Mouse (Mus musculus): Measurements from ENCODE around the gene Sipa1l2. TPM values are rescaled to one million over a fixed set of nuclear protein-coding genes. Genes with fewer than 3 reads are reported as not detected.

Gene Sipa1l2
- total and polyA plus RNA-seq, 2 experiments from 2014 or later, result 11.5 to 62.2 TPM

- H3K4me1 ChIP-seq (ENCODE audit: insufficient read depth, low read length), result peaks cover 25% of the 10 kb centered on the region
- no peak overlapping the region for H3K27ac ChIP-seq
- ATAC-seq (no peak), DNase-seq (ENCODE audit: low spot score) (peak; percentile 49)
- no peak overlapping the region for H3K4me3 ChIP-seq (ENCODE audit: low read length)
- no peak overlapping the region for H3K9ac ChIP-seq (replicated peaks; ENCODE audit: low read length)
- TF ChIP-seq CTCF (IDR thresholded peaks at IDR 0.05; ENCODE audit: low read depth), result no peak
- no peaks in the 10 kb centered on the region for H3K27me3 ChIP-seq (ENCODE audit: insufficient read depth, low read length)
- no peaks in the 10 kb centered on the region for H3K9me3 ChIP-seq (ENCODE audit: low read length)
- no peak overlapping the region for H3K4me2 ChIP-seq (ENCODE audit: low read depth, low read length)
- no peaks in the 10 kb centered on the region for H3K36me3 ChIP-seq (ENCODE audit: insufficient read depth, low read length)
- WGBS, result 32% methylated on average over 6 of the region's 6 CpGs
These were observed 38.5 kb downstream of the Sipa1l2 start for GRCm38 (mm10) chr8:125531088-125531438.

- Histone ChIP-seq H3K36me3 (ENCODE audit: insufficient read depth, low read length) (no peaks in the 10 kb centered on the region), H3K9ac (replicated peaks; ENCODE audit: low read length) (no peak overlapping the region), H3K9me3 (ENCODE audit: low read length) (no peaks in the 10 kb centered on the region), H3K4me2 (ENCODE audit: low read depth, low read length) (no peak overlapping the region), H3K4me3 (ENCODE audit: low read length) (no peak overlapping the region), H3K4me1 (ENCODE audit: insufficient read depth, low read length) (peaks cover 25% of the 10 kb centered on the region), H3K27me3 (ENCODE audit: insufficient read depth, low read length) (no peaks in the 10 kb centered on the region), H3K27ac (no peak overlapping the region)
- TF ChIP-seq CTCF (IDR thresholded peaks at IDR 0.05; ENCODE audit: low read depth), result no peak
- ATAC-seq (no peak), DNase-seq (ENCODE audit: low spot score) (no peak)
- WGBS, result 46% methylated on average over 15 of the region's 15 CpGs
These were observed 39.2 kb downstream of the Sipa1l2 start for GRCm38 (mm10) chr8:125530187-125531087.

DNA sequence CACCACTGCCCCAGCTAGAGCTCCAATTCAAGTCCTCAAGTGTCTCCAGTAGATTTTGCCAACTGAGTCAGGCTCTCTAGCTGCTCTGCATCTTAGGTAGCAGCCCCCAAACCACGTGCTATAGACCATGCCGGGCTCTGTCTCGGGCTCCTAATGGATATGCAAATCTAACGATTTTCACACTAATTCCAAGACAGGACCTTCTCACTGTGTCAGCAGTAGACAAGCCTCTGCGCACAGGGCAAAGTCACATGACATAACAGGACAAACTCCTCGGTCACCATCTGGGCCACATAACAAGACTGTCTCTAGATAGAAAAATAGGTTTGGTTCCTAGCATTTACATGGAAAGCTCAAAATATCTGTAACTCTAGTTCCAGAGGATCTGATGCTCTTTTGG lies 40.6 kb downstream of the Sipa1l2 start:
- no peak overlapping the region for H3K4me3 ChIP-seq (ENCODE audit: low read length)
- H3K27me3 ChIP-seq (ENCODE audit: insufficient read depth, low read length), result no peaks in the 10 kb centered on the region
- H3K4me2 ChIP-seq (ENCODE audit: low read depth, low read length), result no peak overlapping the region
- H3K27ac ChIP-seq, result no peak overlapping the region
- DNase-seq (ENCODE audit: low spot score) (no peak), ATAC-seq (no peak)
- 29% methylated on average over 6 of the region's 6 CpGs for WGBS
- H3K36me3 ChIP-seq (ENCODE audit: insufficient read depth, low read length), result no peaks in the 10 kb centered on the region
- H3K9ac ChIP-seq (replicated peaks; ENCODE audit: low read length), result no peak overlapping the region
- H3K9me3 ChIP-seq (ENCODE audit: low read length), result no peaks in the 10 kb centered on the region
- TF ChIP-seq CTCF (IDR thresholded peaks at IDR 0.05; ENCODE audit: low read depth), result no peak
- H3K4me1 ChIP-seq (ENCODE audit: insufficient read depth, low read length), result peaks cover 25% of the 10 kb centered on the region

- peaks cover 30% of the 10 kb centered on the region for H3K4me1 ChIP-seq (ENCODE audit: insufficient read depth, low read length)
- no peaks in the 10 kb centered on the region for H3K36me3 ChIP-seq (ENCODE audit: insufficient read depth, low read length)
- H3K9me3 ChIP-seq (ENCODE audit: low read length), result no peaks in the 10 kb centered on the region
- H3K27me3 ChIP-seq (ENCODE audit: insufficient read depth, low read length), result no peaks in the 10 kb centered on the region
- no peak overlapping the region for H3K4me3 ChIP-seq (ENCODE audit: low read length)
- no peak overlapping the region for H3K4me2 ChIP-seq (ENCODE audit: low read depth, low read length)
- peak overlapping the region; percentile 15; the same call in 1 of the 2 replicates for H3K27ac ChIP-seq
- DNase-seq (ENCODE audit: low spot score), result no peak
- 49% methylated on average over 3 of the region's 3 CpGs for WGBS
- no peak overlapping the region for H3K9ac ChIP-seq (replicated peaks; ENCODE audit: low read length)
- ATAC-seq, result no peak
- TF ChIP-seq CTCF (IDR thresholded peaks at IDR 0.05; ENCODE audit: low read depth), result no peak
These were observed 41.7 kb downstream of the Sipa1l2 start for GRCm38 (mm10) chr8:125527941-125528340.

GRCm38 (mm10) chr8:125526999-125527398 lies 42.6 kb downstream of the Sipa1l2 start:
- Histone ChIP-seq H3K36me3 (ENCODE audit: insufficient read depth, low read length) (no peaks in the 10 kb centered on the region), H3K9ac (replicated peaks; ENCODE audit: low read length) (no peak overlapping the region), H3K27ac (no peak overlapping the region), H3K4me2 (ENCODE audit: low read depth, low read length) (no peak overlapping the region), H3K27me3 (ENCODE audit: insufficient read depth, low read length) (no peaks in the 10 kb centered on the region), H3K4me1 (ENCODE audit: insufficient read depth, low read length) (peaks cover 29% of the 10 kb centered on the region), H3K4me3 (ENCODE audit: low read length) (no peak overlapping the region), H3K9me3 (ENCODE audit: low read length) (no peaks in the 10 kb centered on the region)
- ATAC-seq (no peak), DNase-seq (ENCODE audit: low spot score) (no peak)
- TF ChIP-seq CTCF (IDR thresholded peaks at IDR 0.05; ENCODE audit: low read depth), result no peak
- WGBS, result 19% methylated on average over 7 of the region's 7 CpGs

GRCm38 (mm10) chr8:125526582-125526981 lies 43.0 kb downstream of the Sipa1l2 start:
- H3K27ac ChIP-seq, result no peak overlapping the region

DNA sequence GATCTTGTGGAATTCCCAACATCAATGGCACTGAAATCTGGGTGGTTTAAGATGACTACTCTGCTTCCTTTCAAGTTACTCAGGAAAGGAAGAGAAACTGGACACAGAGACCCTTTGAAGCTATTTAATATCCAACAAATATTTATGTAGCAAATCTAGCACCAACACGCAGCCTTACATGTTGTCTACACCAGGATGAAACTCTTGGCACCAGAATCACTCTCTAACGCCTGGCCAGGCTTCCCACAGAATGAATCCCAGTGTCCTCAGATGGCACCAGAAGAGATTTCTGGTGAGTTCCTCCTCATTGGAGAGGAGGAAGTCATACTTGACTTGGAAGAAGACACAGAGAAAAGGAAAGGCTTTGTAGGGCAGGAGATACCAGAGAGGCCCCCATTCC lies 45.1 kb downstream of the Sipa1l2 start:
- Histone ChIP-seq H3K27ac (no peak overlapping the region), H3K4me2 (ENCODE audit: low read depth, low read length) (no peak overlapping the region), H3K27me3 (ENCODE audit: insufficient read depth, low read length) (no peaks in the 10 kb centered on the region), H3K4me1 (ENCODE audit: insufficient read depth, low read length) (peaks cover 30% of the 10 kb centered on the region), H3K4me3 (ENCODE audit: low read length) (no peak overlapping the region), H3K9ac (replicated peaks; ENCODE audit: low read length) (no peak overlapping the region), H3K9me3 (ENCODE audit: low read length) (no peaks in the 10 kb centered on the region), H3K36me3 (ENCODE audit: insufficient read depth, low read length) (no peaks in the 10 kb centered on the region)
- no peak for TF ChIP-seq CTCF (IDR thresholded peaks at IDR 0.05; ENCODE audit: low read depth)
- no peak for ATAC-seq
- no peak for DNase-seq (ENCODE audit: low spot score)
- 70% methylated on average over 2 of the region's 2 CpGs for WGBS

More at GRCm38 (mm10) chr8:125526582-125526981, 43.0 kb downstream of the Sipa1l2 start:
- Histone ChIP-seq H3K9me3 (ENCODE audit: low read length) (no peaks in the 10 kb centered on the region), H3K27me3 (ENCODE audit: insufficient read depth, low read length) (no peaks in the 10 kb centered on the region), H3K4me2 (ENCODE audit: low read depth, low read length) (no peak overlapping the region), H3K4me3 (ENCODE audit: low read length) (no peak overlapping the region), H3K4me1 (ENCODE audit: insufficient read depth, low read length) (peaks cover 33% of the 10 kb centered on the region), H3K9ac (replicated peaks; ENCODE audit: low read length) (no peak overlapping the region), H3K36me3 (ENCODE audit: insufficient read depth, low read length) (no peaks in the 10 kb centered on the region)
- WGBS, result 54% methylated on average over 7 of the region's 7 CpGs
- no peak for ATAC-seq
- no peak for DNase-seq (ENCODE audit: low spot score)
- no peak for TF ChIP-seq CTCF (IDR thresholded peaks at IDR 0.05; ENCODE audit: low read depth)

Data from hindbrain, postnatal 0 days (tissue).